Mouse (Mus musculus): ENCODE measurements around the gene Dsn1.
A peak's percentile ranks its signal among the peaks of the same experiment; 100 is the strongest.

Gene Dsn1

GRCm38 (mm10) chr2:157006511-157007233 lies at the start of gene Dsn1:
TSS of gene Dsn1 (minus strand) at chr2:157007154.
- DNase-seq (ENCODE audit: low spot score): peak; percentile 94

GRCm38 (mm10) chr2:157055721-157056120 lies 48.8 kb upstream of the Dsn1 start:
- no peak for DNase-seq (ENCODE audit: low spot score)

- no peak for DNase-seq (ENCODE audit: low spot score)
Measured at GRCm38 (mm10) chr2:157054816-157055215, 47.9 kb upstream of the Dsn1 start.

DNA sequence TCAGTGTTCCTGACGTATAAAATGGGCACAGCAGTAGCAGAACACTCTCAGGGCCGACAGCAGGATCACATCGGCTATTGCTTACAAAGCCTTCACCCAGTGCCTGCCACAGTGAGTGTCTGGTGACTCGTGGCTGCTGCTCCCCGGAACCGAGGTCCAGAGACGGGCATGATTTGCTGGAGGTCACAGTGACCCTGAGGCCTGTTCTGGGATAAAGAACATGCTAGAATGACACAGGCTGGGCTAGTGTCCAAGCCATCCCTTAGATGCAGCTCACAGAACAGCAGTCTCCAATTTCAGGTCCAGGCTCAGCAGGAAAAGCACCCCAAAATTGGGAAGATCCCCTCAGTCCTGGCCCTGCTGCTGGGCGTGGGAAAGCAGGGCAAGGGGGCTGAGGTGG lies 47.3 kb upstream of the Dsn1 start:
- DNase-seq (ENCODE audit: low spot score): no peak

GRCm38 (mm10) chr2:157053787-157054186 lies 46.8 kb upstream of the Dsn1 start:
- DNase-seq (ENCODE audit: low spot score): no peak

DNA sequence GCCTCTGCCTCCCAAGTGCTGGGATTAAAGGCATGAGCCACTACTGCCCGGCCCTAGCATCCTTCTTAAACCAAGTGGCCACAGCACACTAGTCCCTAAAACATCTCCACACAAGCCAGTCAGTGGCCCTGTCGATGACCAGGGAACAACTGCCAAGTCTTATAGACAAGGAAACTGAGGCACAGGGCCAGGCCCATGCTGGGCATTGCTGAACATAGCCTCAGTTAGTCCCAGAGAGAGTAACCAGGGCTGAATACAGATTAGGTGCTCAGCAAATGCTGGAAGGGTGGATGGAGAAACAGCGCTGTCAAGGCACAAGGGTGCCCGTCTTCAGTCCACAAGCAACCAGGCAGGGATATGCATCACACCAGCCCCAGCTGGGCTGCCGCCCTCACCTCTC lies 46.2 kb upstream of the Dsn1 start:
- DNase-seq (ENCODE audit: low spot score): no peak

DNA sequence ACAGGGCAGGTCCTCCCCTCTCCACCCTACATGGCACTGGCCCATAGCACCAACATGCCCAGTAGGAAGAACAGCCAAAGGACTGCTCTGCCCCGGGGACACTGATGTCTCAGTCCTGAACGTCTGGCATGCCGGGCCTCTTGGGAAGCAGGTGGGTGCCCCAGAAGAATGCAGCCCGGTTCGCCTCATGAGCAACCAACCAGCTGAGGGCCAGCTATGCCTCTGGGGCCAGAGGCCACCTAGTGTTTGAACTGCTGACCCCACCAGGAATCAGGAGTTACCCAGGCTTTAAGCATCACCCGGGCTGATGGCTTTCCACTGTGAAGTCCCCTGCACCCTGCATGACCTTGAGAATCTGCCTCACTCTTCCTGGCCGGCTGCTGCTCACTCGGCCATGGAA lies 45.5 kb upstream of the Dsn1 start:
- no peak for DNase-seq (ENCODE audit: low spot score)

DNA sequence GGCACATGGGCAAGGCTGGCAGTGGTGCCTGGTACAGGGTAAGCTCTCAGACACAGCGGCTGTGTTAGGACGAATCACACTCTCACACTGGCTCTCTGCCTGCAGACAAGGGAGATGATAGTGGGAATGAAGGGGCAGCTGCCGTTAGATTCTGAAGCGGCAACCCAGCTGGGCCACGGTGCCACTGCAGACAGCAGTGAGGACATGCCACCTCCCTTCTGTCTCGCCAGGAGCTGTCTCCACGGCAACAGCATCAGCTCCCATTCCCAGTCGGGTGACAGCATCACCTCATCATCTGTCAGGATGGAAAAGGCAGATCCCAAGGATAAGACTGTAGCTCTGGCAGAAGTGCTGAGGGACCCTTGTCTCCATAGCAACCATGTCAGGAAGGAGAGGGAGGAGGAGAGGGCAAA lies 42.9 kb upstream of the Dsn1 start:
- peak; percentile 32 for DNase-seq (ENCODE audit: low spot score)

- DNase-seq (ENCODE audit: low spot score): no peak
Measured at GRCm38 (mm10) chr2:157048395-157049181, 41.6 kb upstream of the Dsn1 start.

DNA sequence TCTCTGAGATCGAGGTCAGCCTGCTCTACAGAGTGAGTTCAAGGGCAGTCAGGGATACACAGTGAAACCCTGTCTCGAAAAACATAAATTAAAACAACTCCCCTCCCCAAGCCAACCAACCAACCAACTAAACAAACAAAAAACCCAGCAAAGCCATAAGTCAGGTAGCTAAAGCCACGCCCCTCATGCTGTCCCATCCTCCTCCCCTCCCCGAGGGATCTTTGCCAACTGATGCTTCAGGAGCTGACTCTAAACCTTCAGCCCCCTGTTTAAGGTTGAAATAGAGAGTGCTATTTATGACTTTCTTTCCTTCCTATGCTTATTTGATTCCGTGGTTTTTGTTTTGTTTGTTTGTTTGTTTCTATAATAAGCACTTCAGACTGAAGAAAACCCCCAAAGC lies 40.0 kb upstream of the Dsn1 start:
- DNase-seq (ENCODE audit: low spot score): no peak

GRCm38 (mm10) chr2:157045932-157046331 lies 39.0 kb upstream of the Dsn1 start:
- no peak for DNase-seq (ENCODE audit: low spot score)

DNA sequence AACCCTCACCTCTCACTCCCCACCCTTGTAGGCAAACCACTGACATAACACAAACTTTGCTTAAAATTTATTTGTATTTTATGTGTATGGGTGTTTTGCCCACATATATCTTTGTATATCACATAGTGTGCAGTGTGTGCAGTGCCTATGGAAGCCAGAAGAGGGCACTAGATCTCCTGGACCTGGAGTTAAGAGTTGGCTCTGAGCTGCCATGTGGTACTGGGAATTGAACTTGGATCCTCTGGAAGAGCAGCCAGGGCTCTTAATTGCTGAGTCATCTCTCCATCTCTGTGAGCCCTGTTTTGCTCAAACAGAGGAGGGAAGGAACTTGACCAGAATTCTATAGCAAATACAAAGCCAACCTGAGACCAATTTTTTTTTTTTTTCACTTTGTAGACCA lies 37.0 kb upstream of the Dsn1 start:
- DNase-seq (ENCODE audit: low spot score): peak; percentile 28

DNA sequence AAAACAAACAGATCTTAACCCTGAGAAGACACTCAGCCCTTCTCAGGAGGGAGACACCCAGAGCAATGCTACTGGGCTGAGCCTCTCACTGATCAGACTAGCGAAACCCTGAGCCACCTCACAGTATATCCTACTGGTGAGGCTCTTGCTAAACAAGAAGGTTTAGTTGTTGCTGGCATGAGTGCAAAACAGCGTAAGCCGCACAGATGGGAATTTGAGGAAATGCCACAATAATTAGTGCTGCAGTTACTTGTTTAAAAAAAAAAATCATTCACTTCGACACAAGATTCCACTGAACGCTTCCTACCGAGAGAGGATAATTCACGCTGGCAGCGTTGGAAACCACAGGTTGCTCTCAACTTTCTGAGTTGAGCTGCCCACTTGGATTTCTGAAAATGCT lies 36.6 kb upstream of the Dsn1 start:
- no peak for DNase-seq (ENCODE audit: low spot score)

DNA sequence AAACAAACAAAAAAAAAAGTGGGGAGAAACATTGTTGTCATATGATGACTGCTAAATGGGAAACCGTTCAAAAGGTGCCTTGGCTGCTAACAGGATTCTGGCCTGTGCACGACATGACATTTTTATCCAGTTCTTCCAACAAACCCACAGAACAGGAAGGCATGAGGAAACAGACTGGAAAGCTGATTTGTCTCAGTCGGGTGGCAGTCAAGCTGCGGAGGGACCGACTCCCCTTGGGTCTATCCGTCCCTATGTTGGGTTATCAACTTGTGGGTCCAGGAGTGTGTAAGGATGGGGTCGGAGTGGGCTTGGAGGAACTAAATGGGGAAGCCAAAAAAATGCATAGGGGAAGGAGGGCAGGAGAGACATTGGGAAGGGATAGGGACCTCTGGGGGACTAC lies 34.5 kb upstream of the Dsn1 start:
- no peak for DNase-seq (ENCODE audit: low spot score)

- DNase-seq (ENCODE audit: low spot score): no peak
Measured at GRCm38 (mm10) chr2:157040649-157041046, 33.7 kb upstream of the Dsn1 start.

DNA sequence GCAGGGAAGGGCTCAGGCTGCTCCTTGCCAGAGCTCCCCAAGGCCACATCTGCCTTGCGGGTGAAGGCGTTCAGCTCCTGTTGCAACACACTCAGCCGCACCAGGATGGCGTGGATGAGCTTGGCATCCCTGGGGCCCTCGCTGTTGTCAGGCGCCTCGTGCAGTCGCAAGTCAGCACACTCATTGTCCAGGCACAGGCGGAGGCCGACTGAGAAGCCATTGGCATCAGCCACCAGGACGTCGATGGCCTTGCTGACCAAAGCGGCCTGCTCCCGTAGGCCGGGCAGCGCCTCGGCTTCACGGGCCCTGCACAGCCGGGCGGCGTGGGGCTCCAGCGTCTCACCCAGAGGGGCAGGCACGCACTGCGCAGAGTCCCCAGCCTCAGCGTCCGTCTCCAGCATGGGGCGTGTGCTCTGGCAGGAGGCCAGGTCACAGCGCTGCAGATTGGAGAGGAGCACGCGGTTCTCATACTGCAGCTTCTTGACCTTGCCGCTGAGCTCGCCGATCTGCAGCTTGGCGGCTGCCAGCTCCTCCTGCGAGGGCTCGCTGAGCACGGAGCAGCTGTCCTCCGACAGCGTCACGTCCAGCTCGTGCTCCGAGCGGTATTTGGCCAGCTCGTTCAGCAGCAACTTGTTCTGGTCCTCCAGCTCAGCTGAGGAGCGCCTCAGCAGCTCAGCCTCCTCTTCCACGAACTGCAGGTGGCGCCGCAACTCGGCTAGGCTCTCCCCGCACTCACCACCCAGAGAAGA lies 33.1 kb upstream of the Dsn1 start:
- DNase-seq (ENCODE audit: low spot score): no peak

DNA sequence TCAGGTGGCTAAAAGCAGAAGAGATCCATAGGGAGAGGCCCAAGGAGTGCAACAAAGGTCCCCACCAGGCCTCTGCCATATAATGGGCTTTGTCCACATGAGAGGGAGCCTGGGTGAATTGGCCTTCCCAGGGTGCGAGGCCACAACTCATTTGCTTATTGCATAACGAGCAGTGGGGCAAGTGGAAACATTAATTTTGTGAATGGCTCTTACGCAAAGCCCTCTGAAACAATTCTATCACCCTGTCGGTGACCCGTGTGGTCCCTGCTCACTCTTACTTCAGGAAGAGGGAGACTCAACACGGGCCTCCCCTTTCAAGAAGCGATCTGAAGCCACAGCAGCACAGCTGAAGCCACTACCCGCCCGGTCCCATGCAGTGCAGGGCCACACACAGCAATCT lies 30.3 kb upstream of the Dsn1 start:
- no peak for DNase-seq (ENCODE audit: low spot score)

DNA sequence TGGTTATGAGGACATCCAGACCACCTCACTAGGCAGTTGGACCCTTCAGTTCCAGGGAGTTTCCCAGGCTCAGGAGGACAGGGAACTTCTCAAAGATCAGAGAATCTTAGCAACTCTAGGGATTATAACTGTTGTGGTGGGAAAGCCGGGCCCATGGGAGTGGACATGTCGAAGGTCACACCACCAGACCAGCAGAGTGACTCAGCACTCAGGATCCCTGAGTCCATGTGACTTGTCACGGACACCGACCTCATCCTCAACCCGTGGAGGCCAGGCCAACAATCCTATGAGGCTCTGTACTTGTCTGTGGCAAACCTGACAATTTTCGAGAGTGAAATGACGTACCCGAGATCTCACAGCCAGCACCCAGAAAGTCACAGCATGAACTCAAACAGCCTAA lies 29.4 kb upstream of the Dsn1 start:
- no peak for DNase-seq (ENCODE audit: low spot score)

DNA sequence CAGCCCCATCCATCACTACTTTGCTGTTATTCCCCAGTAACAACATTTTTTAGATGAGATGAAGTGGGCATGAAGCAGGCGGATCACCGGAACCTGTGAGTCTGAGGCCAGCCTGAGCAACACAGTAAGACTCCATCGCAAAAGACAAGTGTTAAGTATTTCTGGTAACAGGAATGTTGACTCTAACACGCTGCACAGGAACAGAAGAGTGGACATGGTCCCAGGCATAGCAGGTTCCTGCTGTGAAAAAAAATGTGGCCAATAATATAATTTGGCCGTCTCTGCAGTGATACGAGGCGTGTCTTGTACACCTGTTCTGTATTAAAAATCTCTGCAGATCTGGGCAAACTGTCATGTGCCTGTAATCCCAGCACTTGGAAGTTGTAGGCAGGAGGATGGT lies 28.4 kb upstream of the Dsn1 start:
- no peak for DNase-seq (ENCODE audit: low spot score)

GRCm38 (mm10) chr2:157030804-157031203 lies 23.9 kb upstream of the Dsn1 start:
- DNase-seq (ENCODE audit: low spot score): peak; percentile 88

GRCm38 (mm10) chr2:157028261-157028660 lies 21.3 kb upstream of the Dsn1 start:
- DNase-seq (ENCODE audit: low spot score): no peak

DNA sequence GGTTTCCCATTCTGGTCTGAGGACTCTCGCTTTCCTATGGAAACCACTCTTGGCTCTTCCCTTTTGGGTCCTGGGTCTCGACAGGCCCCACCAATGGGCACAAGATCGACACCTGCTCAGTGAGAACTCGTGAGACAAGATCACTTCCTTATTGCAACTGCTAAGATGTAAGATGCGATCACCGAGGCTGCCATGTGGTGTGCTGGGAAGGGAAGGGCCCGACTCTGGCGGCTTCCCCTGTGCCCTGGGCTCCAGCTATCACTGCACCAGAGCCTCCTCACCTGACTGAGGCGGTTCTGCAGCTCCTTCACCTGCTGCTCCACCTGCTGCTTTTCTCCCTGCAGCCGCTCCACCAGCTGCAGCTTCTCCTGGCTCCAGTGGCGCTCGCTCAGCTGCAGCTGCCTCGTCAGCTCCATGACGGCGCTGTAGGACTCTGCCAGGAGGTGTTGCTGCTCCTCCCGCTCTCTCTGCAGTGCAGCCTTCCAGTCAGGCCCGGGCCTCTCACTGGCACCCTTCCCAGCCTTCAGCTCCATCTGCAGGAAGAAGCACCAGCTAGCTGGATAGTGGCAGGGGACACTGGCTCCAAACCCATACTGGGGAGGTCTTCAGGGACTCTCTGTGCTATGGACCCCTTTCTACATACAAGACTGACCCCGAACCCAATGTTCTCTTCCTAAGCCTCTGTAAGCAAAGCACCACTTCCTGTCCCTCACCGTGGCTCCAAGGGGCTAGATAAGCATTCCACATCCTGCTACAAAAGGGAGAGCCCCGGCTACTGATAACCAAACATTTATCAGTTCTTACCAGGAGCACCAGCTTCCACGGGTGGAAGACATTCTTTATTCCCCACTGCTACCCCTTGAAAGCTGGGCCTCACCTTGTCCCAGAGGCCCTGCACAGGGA lies 20.4 kb upstream of the Dsn1 start:
- DNase-seq (ENCODE audit: low spot score): no peak

Measured in embryo, embryonic 10 days (tissue).